Mouse (Mus musculus) gastrocnemius, postnatal 25 days (tissue): Measurements from ENCODE around the gene Taar4. TPM values are rescaled to one million over a fixed set of nuclear protein-coding genes. Genes with fewer than 3 reads are reported as not detected.
A peak's percentile ranks its signal among the peaks of the same experiment; 100 is the strongest.

Source experiments
- DNase-seq: peaks from one replicate; pipeline ENCODE4 v3.0.0; 2022
- long read RNA-seq, 2 experiments: library from polyadenylated mRNA; stranded (forward); transcript quantifications; one replicate each; pipeline ENCODE4 v2.0.0; 2021
- total RNA-seq, 2 experiments: library from RNA; stranded (reverse); gene quantifications; 1 replicate in 1 of 2; 2 replicates in 1 of 2; pipeline ENCODE4 v1.2.3; 2021

Gene Taar4
- total RNA-seq, result not detected
- long read RNA-seq, experiment 1, result 0 reads
- long read RNA-seq, experiment 2, result 0 reads

DNA sequence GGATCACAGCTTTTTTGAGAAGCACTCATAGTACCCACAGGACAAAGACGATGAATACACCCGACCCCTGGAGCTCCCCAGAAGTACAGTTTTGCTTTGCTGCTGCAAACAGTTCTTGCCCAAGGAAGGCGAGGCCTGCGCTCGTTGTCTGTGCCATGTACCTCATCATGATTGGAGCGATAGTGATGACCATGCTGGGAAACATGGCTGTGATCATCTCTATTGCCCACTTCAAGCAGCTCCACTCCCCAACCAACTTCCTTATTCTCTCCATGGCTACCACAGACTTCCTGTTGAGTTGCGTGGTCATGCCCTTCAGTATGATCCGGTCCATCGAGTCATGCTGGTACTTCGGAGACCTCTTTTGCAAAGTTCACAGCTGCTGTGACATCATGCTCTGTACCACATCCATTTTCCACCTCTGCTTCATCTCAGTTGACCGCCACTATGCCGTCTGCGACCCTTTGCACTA is at the start of gene Taar4:
Gene Taar4, plus strand, starts transcription at position 51 of the 472 bp plus-strand sequence.
- no peak for DNase-seq

DNA sequence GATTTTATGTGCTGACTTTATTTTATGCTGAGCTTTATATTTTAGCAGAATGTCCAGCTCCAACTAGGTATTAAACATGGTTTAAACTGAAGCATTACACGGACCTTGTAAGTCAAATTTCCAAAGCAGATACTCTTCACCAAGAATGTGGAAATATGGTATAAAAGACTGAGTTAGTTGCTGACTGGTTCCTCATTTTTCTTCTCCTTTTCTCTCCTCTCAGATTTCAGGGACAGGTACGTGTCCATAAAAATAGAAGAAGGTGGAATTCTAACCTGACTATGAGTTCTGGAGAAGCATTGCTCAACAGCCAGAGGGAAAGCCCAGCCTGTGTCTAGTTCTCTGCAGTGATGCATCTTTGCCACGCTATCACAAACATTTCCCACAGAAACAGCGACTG is 40.2 kb upstream of the Taar4 start, which contains the start of gene Taar1:
Gene Taar1, plus strand, starts transcription at position 301 of the 400 bp plus-strand sequence.
- DNase-seq, result no peak

DNA sequence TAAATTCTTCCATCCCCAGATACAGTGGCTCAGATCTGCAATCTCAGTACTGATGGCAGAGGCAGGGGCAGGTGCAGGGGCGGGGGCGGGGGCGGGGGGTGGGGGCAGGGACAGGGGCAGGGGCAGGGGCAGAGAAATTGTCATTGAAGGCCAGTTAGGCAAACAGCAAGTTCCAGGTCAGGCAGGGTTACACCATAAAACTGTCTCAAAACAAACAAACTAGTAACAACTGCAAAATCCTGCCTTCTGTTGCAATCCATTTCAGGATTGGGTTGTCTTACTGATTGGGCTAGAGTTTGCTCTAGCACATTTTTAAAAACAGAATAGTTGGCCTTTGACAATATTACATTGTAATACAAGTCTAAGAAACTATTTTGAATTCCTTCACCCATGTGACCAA is 37.8 kb upstream of the Taar4 start:
- DNase-seq, result no peak

DNA sequence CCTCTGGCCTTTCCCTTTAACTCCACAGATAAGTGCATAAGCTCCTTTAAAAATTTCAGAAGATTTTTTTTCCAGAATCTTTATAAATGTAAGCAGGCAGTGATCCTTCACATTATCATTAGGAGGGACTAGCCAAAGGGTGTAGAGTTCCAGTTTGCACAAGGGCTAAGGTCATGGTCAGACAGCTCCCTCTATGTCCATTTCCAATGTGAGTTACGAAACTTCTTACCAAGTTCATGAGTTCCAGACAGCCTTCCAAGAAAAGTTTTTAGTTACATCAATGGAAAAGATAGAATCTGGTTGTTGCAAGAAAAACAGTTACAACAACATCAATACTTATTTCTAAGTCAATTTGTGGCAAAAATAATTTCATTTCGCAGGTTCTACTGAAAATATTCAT is 36.4 kb upstream of the Taar4 start:
- DNase-seq, result no peak

DNA sequence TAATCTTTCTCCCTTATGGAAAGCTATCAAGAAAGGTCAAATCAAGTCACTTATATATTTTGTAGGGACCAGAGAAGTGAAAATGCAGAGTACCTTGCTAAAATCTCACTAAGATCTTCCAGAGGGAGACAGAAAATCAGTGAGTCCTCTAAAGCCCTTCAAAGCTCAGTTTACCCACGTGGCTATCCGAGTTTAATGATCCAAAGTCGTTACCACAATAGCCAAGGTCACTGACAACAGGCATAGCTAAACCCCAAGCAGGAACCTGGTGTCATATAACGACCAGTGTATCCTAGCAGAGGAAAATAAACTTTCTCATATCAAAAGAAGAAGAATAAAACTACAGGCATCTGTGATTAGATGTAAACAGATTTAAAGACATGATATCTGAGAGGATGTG is 22.7 kb upstream of the Taar4 start:
- DNase-seq, result no peak

DNA sequence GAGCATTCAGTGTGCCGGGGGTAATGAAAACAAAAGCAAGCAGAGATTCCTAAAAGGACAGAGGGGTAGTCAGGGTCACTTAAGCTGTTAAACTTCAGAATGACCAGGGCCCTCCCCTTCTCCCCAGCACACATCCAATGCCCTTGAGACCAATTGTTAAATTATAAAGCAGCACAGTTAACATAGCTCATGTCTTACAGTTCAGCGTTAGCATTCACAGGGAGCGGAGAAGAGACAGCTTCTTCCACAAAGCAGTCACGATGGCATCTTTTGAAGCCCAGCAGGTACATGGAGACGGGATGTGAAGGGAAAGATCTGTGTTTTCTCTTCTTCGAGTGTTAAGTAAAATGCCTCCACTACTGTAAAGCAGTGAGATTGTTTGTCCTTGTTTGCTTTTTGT is 22.0 kb upstream of the Taar4 start, which contains the start of gene Taar2:
Gene Taar2, plus strand, starts transcription at position 261 of the 400 bp plus-strand sequence.
- DNase-seq, result no peak

DNA sequence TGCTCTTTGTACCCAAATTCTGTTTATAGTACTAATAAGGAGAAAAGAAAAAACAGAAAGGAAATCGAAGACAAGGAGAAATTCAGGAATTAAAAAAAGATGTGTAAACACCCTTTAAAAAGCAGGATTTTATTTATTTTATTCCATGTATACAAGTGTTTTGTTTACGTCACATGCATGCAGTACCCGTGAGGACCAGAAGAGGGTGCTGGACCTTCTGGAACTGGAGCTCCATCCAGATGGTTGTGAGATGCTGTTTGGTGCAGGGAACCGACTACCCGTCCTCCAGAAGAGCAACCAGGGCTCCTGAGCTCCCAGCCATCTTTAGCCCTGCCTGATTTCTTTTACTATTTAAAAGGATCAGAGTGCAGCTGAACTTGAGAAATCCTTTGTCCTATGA is 17.8 kb upstream of the Taar4 start:
- no peak for DNase-seq

DNA sequence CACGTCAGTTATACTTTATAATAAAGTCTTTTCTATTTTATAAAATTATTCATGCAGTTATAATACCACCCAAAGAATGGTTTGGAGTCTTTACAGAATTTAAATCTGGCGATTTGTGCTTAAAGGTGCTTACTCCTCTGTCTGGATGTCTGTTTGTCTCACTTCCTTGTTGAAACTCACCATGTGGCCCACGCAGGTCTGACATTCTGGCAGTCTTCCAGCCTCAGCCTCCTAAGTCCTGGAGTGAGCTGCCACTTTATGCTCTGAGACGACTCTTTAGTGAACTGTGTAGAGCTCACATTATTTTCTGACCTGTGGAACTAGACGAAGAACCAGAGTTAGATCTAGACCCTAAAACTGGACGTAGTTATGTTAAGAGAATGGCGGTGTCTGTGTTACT is 12.3 kb upstream of the Taar4 start:
- no peak for DNase-seq

DNA sequence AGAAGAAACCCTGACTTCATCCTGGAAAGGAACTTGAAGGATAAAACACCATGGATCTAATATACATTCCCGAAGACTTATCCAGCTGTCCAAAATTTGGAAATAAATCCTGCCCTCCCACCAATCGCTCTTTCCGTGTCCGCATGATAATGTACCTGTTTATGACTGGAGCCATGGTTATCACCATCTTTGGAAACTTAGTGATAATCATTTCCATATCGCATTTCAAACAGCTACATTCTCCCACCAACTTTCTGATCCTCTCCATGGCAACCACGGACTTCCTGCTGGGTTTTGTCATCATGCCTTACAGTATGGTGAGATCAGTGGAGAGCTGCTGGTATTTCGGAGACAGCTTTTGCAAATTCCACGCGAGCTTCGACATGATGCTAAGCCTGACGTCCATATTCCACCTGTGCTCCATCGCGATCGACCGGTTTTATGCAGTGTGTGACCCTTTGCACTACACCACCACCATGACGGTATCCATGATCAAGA is 10.7 kb upstream of the Taar4 start, which contains the start of gene Taar3:
Gene Taar3, plus strand, starts transcription at position 51 of the 498 bp plus-strand sequence.
- DNase-seq, result no peak

DNA sequence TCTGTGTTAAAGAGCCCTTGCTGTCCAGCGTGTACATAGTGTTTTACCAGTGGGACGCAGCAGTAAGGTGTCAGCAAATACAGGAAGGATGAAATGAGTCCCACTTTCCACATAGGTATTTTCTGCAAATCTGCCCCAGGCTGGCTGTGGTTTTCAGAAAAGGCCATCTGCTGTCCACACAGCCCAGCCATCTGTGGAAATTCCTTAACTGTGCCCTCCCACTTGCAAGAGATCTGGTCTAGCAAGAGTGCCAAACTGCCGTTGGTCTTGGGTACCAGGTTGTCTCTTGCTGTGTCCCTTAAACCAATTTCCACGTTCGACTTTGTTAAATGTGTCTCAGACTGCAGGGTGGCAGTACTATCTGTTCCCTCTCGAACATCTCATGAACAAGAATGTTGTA is 8.6 kb upstream of the Taar4 start:
- no peak for DNase-seq

DNA sequence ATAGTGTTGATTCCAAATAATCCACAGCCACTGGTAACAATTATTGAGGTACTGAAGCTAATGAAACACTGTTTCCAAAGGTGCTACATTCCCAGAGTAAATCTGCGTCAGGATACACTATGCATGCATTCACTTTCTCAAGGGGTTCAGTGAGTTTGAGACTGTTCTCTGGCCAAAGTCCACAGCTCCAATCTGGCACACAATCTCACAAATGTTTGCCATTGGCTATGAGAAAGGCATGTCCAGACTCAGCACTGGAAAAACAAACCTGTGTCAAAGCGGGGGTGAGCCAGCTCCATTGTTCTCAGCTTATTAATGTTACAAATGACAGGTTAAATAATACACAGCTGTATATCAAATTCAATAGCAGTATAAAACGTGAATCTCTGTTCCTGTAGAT is 1.2 kb upstream of the Taar4 start:
- no peak for DNase-seq

DNA sequence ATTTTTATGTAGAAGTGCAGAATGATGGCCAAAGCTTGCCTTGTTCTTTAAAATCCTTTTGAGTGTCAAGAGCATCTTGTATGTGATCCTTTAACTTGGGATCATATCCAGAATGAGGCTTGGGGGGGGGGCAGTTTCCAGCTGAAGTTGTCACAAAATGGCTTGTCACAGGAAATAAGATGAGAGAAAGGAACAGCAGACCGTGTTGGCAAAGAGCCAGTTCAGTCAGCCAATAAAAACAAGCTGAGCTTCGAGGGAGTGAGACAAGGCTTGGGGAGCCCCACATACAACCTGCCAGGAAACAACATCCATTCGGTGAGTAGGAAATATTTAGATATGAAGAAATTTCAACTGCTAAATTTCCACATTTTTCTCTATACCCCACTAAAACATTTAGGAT is 3.1 kb downstream of the Taar4 start:
- no peak for DNase-seq

DNA sequence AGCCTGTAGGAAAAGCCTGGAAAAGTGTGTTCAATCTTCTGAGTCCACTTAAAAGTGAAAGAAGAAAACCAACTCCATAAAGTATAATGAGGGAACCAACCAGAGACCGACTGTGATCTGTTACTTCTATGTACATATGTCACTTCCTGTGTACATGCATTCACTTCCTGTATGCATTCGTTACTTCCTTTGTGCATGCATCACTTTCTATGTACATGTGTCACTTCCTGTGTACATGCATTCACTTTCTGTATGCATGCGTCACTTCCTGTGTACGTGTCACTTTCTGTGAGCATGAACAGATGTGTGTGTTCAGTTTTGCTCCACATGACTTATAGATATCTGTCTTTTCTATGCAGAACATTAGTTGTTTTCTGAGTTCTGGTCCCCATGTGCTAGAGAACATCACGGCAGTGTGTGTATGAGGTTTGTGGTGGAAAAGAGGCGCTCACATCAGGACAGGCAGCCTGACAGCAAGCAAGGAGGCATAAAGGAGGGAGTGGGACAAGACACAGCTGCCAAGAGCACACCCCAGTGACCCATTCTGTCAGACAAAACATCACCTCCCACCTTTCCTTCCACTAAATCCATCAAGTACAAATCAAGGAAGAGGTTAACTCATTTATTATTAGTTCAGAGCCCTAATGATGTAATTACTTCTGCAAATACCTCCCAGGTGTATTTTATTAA is 4.8 kb downstream of the Taar4 start:
- DNase-seq, result no peak

DNA sequence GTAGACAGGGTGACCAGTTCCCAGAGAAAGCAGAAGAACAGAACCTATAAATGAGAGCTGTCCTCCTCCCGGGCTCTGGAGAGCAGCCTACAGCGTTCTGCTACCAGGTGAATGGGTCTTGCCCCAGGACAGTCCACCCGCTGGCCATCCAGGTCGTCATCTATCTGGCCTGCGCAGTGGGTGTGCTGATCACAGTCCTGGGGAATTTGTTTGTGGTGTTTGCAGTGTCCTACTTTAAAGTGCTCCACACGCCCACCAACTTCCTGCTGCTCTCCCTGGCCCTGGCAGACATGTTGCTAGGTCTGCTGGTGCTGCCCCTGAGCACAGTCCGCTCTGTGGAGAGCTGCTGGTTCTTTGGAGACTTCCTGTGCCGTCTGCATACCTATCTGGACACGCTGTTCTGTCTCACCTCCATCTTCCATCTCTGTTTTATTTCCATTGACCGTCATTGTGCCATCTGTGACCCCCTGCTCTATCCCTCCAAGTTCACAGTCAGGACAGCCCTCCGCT is 10.4 kb downstream of the Taar4 start, which contains the start of gene Taar5:
Gene Taar5, plus strand, starts transcription at position 51 of the 510 bp plus-strand sequence.
- DNase-seq, result no peak

DNA sequence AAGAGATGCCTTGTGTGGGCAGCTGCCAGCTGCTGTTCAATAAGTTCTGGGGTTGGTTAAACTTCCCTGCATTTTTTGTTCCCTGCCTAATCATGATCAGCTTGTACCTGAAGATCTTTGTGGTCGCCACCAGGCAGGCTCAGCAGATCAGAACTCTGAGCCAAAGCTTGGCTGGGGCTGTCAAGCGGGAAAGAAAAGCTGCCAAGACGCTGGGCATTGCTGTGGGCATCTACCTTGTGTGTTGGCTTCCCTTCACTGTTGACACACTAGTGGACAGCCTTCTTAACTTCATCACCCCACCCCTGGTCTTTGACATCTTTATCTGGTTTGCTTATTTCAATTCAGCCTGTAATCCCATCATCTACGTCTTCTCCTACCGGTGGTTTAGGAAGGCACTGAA is 11.0 kb downstream of the Taar4 start:
- DNase-seq, result no peak

DNA sequence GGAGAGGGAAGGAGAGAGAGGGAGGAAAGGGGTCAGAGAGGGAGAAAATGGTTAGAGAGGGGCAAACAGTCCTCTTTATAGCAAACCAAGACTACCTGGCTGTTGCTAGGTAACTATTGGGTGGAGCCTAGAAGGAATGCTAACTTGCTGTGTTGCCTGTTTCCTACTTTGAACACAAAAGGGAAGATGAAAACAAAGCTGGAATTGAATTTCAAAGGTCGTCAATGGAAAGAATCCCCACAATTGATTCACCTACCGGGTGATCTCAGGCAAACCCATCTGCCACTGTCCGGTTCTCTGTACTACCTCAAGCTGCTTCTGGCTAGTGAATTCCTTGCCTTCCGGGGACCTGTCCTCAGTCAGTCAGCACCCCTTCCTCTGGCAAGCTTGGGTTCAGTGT is 17.7 kb downstream of the Taar4 start:
- DNase-seq, result no peak

DNA sequence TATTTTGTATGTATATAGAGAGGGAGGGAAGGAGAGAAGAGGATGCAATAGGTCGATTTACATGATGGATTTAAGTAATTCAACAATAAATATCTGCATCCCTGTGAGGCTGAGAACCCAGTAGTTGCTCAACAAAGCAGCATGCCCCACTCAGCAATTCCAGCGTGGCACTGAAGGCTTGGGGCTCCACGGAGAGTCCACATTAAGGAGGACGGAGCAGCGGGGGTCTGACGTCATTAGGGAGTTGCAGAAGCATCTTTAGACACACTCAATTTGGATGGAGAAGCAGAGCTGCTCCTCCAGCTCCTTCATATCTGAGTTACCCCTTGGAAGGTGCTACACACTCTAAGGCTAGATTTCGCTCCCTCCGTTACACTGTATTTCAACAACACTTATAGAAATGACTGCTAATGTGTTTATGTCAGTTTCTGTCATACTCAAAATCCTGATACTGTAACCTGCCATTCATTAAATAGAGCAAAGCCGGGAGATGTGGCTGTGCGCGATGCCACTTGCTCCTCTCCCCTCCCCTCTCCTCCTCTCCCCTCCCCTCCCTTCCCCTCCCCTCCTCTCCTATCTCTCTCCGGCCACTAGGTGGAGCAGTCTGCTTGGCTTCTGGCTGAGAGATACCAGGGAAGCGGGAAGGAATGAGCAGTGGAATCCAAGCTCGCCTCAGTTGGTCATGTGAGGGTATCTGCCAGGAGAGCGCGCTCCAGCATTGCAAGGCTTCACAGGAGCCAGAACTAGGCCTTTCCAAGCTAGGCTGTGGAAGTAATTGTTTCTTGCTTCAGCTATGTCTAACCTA is 18.8 kb downstream of the Taar4 start:
- DNase-seq, result peak; percentile 42

DNA sequence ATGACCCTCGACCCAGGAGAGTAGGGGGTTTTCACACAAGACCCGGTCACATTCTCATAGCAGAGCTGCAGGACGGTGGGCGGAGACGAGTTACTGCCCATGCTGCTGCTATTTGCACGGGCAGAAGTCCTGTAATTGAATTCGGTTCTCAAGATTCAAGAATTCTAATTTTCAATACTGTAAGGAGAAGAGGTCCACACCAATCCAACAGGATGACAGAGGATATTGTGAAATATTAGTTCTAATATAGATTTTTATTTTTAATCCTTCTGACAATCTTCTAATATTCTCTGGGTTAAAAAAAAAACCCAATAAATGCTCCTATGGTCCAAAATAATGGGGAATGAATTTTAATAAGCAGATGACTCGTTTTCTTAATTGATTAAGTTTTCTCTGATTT is 25.3 kb downstream of the Taar4 start, which contains the start of gene Taar6:
Gene Taar6, minus strand, starts transcription at position 101 of the 400 bp plus-strand sequence.
- DNase-seq, result no peak

DNA sequence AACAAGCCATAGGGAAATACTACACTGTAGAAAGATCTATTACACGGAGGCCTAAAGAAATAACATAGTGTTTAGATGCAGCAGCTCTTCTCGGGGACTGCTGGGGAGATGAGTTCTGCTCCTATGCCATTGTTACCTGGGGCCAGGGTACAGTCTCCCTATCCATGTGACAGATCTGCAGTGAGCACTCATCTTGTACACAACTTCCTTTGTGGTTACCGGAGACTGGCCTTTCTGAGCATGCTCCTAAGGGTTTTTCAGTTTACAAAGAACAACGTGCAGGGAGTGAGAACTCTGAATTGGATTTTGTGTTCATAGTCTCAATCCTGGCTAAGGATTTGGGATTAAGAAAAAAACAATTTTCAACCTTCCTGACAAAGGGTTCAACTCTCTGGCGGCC is 26.1 kb downstream of the Taar4 start:
- DNase-seq, result no peak

DNA sequence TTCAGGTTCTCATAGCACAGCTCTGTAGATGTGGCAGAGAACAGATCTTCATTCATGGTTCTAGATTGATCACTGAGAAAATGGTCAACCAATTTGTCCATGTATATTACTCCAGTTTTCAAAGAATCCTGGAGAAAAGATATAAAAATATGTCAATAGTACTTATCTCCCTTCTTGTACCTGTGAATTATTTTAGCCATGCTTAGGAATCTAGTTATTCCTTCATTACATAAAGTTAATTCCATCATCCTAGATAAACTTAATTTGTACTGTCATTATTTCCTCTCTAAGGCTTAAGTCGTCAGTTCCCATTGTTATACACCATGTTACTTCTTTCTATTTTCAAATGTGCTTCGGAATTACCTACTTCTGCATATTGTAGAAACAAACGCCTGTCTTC is 33.1 kb downstream of the Taar4 start, which contains the start of gene Taar7a:
Gene Taar7a, minus strand, starts transcription at position 101 of the 400 bp plus-strand sequence.
- no peak for DNase-seq

DNA sequence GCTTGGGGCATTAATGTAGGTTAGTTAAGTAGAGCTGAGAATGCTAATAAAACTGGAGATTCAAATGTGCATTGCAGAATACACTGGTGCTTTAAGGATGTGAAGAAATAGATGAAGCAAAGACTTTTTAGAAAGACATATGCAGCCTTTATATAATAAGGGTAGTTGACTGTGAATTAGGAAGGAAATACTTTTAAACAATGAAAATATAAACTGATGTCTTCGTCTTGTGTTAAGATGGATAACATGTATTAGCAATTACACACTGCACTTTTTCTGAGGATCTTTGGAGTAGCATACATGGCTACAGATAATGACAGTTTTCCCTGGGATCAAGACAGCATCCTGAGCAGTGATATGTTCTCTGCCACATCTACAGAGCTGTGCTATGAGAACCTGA is 39.3 kb downstream of the Taar4 start, which contains the start of gene Taar7b:
Gene Taar7b, plus strand, starts transcription at position 301 of the 400 bp plus-strand sequence.
- DNase-seq, result no peak

DNA sequence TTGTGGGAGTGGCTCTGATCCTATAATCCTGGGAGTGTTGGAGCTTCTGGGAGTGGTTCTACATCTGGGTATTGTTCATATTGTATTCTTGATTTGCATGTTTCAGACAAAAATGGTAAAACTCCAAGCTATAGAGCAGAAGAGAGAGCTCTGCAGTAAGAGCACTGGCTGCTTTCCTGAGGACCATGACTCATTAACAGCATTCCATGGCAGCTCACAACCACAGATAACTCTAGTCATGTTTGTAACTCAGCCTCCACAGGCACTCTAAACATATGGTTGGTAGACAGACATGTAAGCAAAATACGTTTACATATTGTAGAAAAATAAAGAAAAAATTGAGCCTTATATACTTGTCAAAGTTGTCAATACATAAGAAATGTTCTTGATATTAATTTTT is 46.1 kb downstream of the Taar4 start:
- DNase-seq, result no peak

DNA sequence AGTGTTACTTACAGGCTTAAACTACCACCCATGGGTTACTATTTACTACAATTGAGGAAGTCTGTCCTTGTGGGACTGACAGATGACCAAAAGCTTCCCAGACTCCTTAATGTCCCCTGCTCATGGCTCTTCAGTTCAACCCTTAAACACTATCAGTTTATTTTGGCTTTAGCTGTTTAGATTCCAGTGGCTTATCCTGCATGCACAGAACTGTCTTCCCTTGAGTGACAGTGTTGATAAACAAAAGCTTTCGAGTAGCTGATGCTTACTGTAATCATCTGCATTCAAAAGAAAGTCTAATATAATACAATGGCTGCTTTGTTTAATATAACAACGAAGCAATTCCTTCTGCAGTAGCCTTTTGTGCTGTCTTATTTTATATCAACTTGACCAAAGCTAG is 46.7 kb downstream of the Taar4 start:
- no peak for DNase-seq
